Mouse (Mus musculus): ENCODE measurements around the gene 1700020D05Rik.
"Not testable (repeated sequence)": the region's sequence is repeated elsewhere in the genome, so short reads cannot be mapped to it uniquely, and the experiment has no call there.

DNA sequence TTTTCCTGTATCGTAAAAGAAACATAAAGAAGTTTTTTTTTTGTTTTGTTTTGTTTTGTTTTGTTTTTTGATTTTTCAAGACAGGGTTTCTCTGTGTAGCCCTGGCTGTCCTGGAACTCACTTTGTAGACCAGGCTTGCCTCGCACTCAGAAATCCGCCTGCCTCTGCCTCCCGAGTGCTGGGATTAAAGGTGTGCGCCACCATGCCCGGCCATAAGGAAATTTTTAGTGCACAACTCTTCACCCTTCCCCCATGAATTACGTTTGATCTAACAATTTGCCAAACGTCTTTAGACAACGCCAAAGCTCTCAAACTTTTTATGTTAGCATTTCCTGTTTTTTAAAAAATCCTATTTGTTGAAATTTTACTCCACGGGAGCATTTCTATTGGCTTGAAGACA is 13.9 kb downstream of the 1700020D05Rik start:
- TF ChIP-seq CTCF (IDR thresholded peaks at IDR 0.05; ENCODE audit: control insufficient read depth, insufficient read depth, insufficient read length); CEBPB (IDR thresholded peaks at IDR 0.05; ENCODE audit: low read depth): not testable (repeated sequence)
